Mouse (Mus musculus) hindbrain, embryonic 16.5 days (tissue): Measurements from ENCODE around the gene Pacs1. TPM values are rescaled to one million over a fixed set of nuclear protein-coding genes. Genes with fewer than 3 reads are reported as not detected.

Experiments
- ATAC-seq: fragments of 200-750 bp; cut with Nextera tagmentation; 2 replicates; pipeline ENCODE4 v1.8.0; 2017; ENCODE audit warnings: moderate TSS enrichment, moderate library complexity
- H3K27ac ChIP-seq: fragments of 300-500 bp; sonication (generic); 2 replicates; pipeline ENCODE4 v1.5.1; 2014; ENCODE audit warnings: low read depth, mild to moderate bottlenecking, control low read depth, low read length, moderate library complexity
- H3K27me3 ChIP-seq: fragments of 300-500 bp; sonication (generic); replicated peaks from 2 replicates; pipeline ENCODE4 v1.6.1; 2014; ENCODE audit warnings: low read length; ENCODE audit not compliant: control insufficient read depth, insufficient read depth
- H3K36me3 ChIP-seq: fragments of 300-500 bp; sonication (generic); 2 replicates; pipeline ENCODE4 v1.6.1; 2014; ENCODE audit warnings: mild to moderate bottlenecking, low read length, moderate library complexity, mixed read lengths; ENCODE audit not compliant: control insufficient read depth, insufficient read depth
- H3K4me1 ChIP-seq: fragments of 300-500 bp; sonication (generic); 2 replicates; pipeline ENCODE4 v1.6.1; 2014; ENCODE audit warnings: low read depth, low read length; ENCODE audit not compliant: control insufficient read depth, insufficient read depth
- H3K4me2 ChIP-seq: fragments of 300-500 bp; sonication (generic); 2 replicates; pipeline ENCODE4 v1.6.1; 2014; ENCODE audit warnings: mild to moderate bottlenecking, low read length, control low read depth, moderate library complexity
- H3K4me3 ChIP-seq: fragments of 300-500 bp; sonication (generic); 2 replicates; pipeline ENCODE4 v1.5.1; 2014; ENCODE audit warnings: mild to moderate bottlenecking, low read length, control low read depth, moderate library complexity
- H3K9ac ChIP-seq: fragments of 300-500 bp; sonication (generic); 2 replicates; pipeline ENCODE4 v1.6.1; 2014; ENCODE audit warnings: low read depth, mild to moderate bottlenecking, control low read depth, low read length, moderate library complexity
- H3K9me3 ChIP-seq: fragments of 300-500 bp; sonication (generic); 2 replicates; pipeline ENCODE4 v1.6.1; 2014; ENCODE audit warnings: mild to moderate bottlenecking, low read length, moderate library complexity; ENCODE audit not compliant: control insufficient read depth
- WGBS: fragments of 180-500 bp; shearing (Covaris S2); extraction: QIAGEN DNeasy Blood & Tissue Kit; methylation state at CpG from one replicate; pipeline ENCODE4 v1.1.7; 2014; 5-methylcytosine and 5-hydroxymethylcytosine counted together
- polyA plus RNA-seq: library from polyadenylated mRNA; unstranded; fragments of >200 nt; fragmentation: Nextera tagmentation; extraction: Ambion mirVana; gene quantifications from 2 replicates; pipeline ENCODE4 v1.2.1, GENCODE M21; 2015

Pacs1 gene
- polyA plus RNA-seq, 1 experiment from 2014 or later = 47.6 TPM

- no peaks in the 10 kb centered on the region for H3K9me3 ChIP-seq
- 2% methylated on average over 17 of the region's 48 CpGs for WGBS
- peaks cover 16% of the 10 kb centered on the region for H3K36me3 ChIP-seq
- peak; percentile 70 for ATAC-seq
- H3K9ac ChIP-seq = peak within 1 kb of the TSS; percentile 92
- H3K27ac ChIP-seq = peak within 1 kb of the TSS; percentile 92
- peak within 1 kb of the TSS; percentile 73 for H3K4me3 ChIP-seq
- H3K4me1 ChIP-seq = peaks cover 47% of the 10 kb centered on the region
- H3K27me3 ChIP-seq = no peaks in the 10 kb centered on the region
- peak within 1 kb of the TSS; percentile 78 for H3K4me2 ChIP-seq
These were observed 174.4 kb downstream of the Pacs1 start, which contains the start of gene Cnih2 for GRCm38 (mm10) chr19:5098363-5099143. TSS of gene Cnih2 (minus strand) at chr19:5098521.

- peak overlapping the region; percentile 78 for H3K4me2 ChIP-seq
- peaks cover 49% of the 10 kb centered on the region for H3K4me1 ChIP-seq
- H3K9me3 ChIP-seq = no peaks in the 10 kb centered on the region
- no peaks in the 10 kb centered on the region for H3K27me3 ChIP-seq
- H3K36me3 ChIP-seq = peaks cover 17% of the 10 kb centered on the region
- peak overlapping the region; percentile 73 for H3K4me3 ChIP-seq
- ATAC-seq = peak; percentile 22
- 4% methylated on average over 30 of the region's 31 CpGs for WGBS
- peak overlapping the region; percentile 92 for H3K27ac ChIP-seq
- peak overlapping the region; percentile 92 for H3K9ac ChIP-seq
These were observed 175.2 kb downstream of the Pacs1 start for GRCm38 (mm10) chr19:5097521-5098362.

GRCm38 (mm10) chr19:5095887-5096474, 176.9 kb downstream of the Pacs1 start:
- Histone ChIP-seq H3K36me3 (peaks cover 26% of the 10 kb centered on the region), H3K4me2 (peak overlapping the region; percentile 78), H3K27ac (peak overlapping the region; percentile 9; the same call in 1 of the 2 replicates), H3K4me1 (peaks cover 49% of the 10 kb centered on the region), H3K27me3 (no peaks in the 10 kb centered on the region), H3K9me3 (no peaks in the 10 kb centered on the region), H3K9ac (peak overlapping the region; percentile 92; the same call in 1 of the 2 replicates), H3K4me3 (peak overlapping the region; percentile 73)
- 7% methylated on average over 8 of the region's 9 CpGs for WGBS
- ATAC-seq = no peak

GRCm38 (mm10) chr19:5094746-5095417, 178.0 kb downstream of the Pacs1 start:
- no peaks in the 10 kb centered on the region for H3K27me3 ChIP-seq
- peak overlapping the region; percentile 80 for H3K27ac ChIP-seq
- ATAC-seq = no peak
- H3K9ac ChIP-seq = peak overlapping the region; percentile 59
- peaks cover 24% of the 10 kb centered on the region for H3K36me3 ChIP-seq
- peak overlapping the region; percentile 33 for H3K4me3 ChIP-seq
- 21% methylated on average over 11 of the region's 11 CpGs for WGBS
- H3K4me1 ChIP-seq = peaks cover 49% of the 10 kb centered on the region
- peak overlapping the region; percentile 78 for H3K4me2 ChIP-seq
- no peaks in the 10 kb centered on the region for H3K9me3 ChIP-seq

- H3K27me3 ChIP-seq = no peaks in the 10 kb centered on the region
- H3K9me3 ChIP-seq = no peaks in the 10 kb centered on the region
- H3K36me3 ChIP-seq = peaks cover 27% of the 10 kb centered on the region
- H3K27ac ChIP-seq = peak overlapping the region; percentile 80
- H3K4me3 ChIP-seq = peak overlapping the region; percentile 33
- H3K9ac ChIP-seq = peak overlapping the region; percentile 59
- peak; percentile 65 for ATAC-seq
- WGBS = under 1% methylated on average over 21 of the region's 21 CpGs
- H3K4me1 ChIP-seq = peaks cover 48% of the 10 kb centered on the region
- H3K4me2 ChIP-seq = peak overlapping the region; percentile 78
These were observed 178.7 kb downstream of the Pacs1 start for GRCm38 (mm10) chr19:5094243-5094632.

GRCm38 (mm10) chr19:5093481-5094242, 179.3 kb downstream of the Pacs1 start:
- no peak for ATAC-seq
- peak overlapping the region; percentile 78 for H3K4me2 ChIP-seq
- H3K9me3 ChIP-seq = no peaks in the 10 kb centered on the region
- H3K27ac ChIP-seq = peak overlapping the region; percentile 80; the same call in 1 of the 2 replicates
- H3K27me3 ChIP-seq = no peaks in the 10 kb centered on the region
- peaks cover 46% of the 10 kb centered on the region for H3K4me1 ChIP-seq
- H3K36me3 ChIP-seq = peaks cover 27% of the 10 kb centered on the region
- H3K4me3 ChIP-seq = no peak overlapping the region
- peak overlapping the region; percentile 1; the same call in 1 of the 2 replicates for H3K9ac ChIP-seq
- WGBS = 66% methylated on average over 12 of the region's 12 CpGs

GRCm38 (mm10) chr19:5092083-5092482, 180.8 kb downstream of the Pacs1 start:
- Histone ChIP-seq H3K4me1 (peaks cover 50% of the 10 kb centered on the region), H3K27ac (no peak overlapping the region), H3K27me3 (no peaks in the 10 kb centered on the region), H3K36me3 (peaks cover 27% of the 10 kb centered on the region), H3K9ac (no peak overlapping the region), H3K4me2 (no peak overlapping the region), H3K4me3 (no peak overlapping the region), H3K9me3 (no peaks in the 10 kb centered on the region)
- WGBS = 87% methylated on average over 10 of the region's 10 CpGs
- ATAC-seq = no peak

- Histone ChIP-seq H3K4me2 (peak overlapping the region; percentile 72), H3K9me3 (no peaks in the 10 kb centered on the region), H3K4me1 (peaks cover 26% of the 10 kb centered on the region), H3K9ac (peak overlapping the region; percentile 71), H3K4me3 (peak overlapping the region; percentile 63), H3K36me3 (peaks cover 27% of the 10 kb centered on the region), H3K27me3 (peaks cover 8% of the 10 kb centered on the region), H3K27ac (no peak overlapping the region)
- WGBS = 95% methylated on average over 4 of the region's 4 CpGs
- ATAC-seq = no peak
These were observed 183.6 kb downstream of the Pacs1 start for GRCm38 (mm10) chr19:5089324-5089723.
